Mouse (Mus musculus) embryonic fibroblast, embryonic 13.5 days (primary cell): ENCODE measurements around the gene Acad12.

ENCODE experiments used
- CTCF ChIP-seq: IDR thresholded peaks from 2 replicates; pipeline ENCODE4 v1.5.1; 2011; ENCODE audit warnings: mild to moderate bottlenecking, control low read depth, low read length, moderate library complexity, borderline replicate concordance; ENCODE audit not compliant: insufficient read depth
- POLR2A ChIP-seq: IDR thresholded peaks from 2 replicates; pipeline ENCODE4 v1.6.1; 2011; ENCODE audit warnings: low read depth, mild to moderate bottlenecking, control low read depth, low read length, moderate library complexity

DNA sequence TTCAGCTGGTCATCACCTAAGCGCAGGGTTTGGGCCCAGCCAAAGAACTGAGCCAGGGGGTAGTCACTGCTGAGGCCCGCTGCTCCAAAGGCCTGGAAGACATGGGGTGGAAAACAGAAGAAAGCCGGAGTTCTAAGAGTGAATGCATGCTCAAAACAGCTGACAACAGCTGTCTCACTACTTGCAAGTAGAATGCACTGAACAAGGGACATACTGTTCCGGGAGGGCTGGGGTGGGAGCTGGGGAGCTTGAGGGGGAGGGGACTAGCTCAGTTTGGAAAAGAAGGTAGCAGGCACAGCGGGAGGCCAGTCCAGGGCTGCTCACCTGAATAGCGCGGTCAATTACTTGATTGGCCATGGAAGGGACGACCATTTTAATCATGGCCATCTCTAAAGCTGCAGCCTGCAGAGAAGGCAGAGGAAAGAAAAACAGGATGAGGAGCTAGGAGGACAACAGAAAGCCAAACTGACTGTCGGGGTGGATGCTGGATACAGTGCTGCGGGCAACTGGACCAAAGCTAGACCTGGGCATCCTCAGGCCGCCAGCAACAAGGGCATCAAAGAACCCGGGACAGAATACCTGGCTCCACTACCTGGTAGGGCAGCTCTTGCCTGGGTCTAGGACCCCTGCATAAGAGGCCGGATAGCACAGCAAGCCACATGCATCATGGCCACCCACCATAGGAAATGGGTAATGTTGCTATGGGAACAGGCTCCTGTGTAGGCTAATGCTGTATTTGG lies 19.7 kb downstream of the Acad12 start:
- TF ChIP-seq CTCF, result no peak
- no peak for TF ChIP-seq POLR2A
